Mouse (Mus musculus): ENCODE data around the gene Gm20388.

The Gm20388 gene

DNA sequence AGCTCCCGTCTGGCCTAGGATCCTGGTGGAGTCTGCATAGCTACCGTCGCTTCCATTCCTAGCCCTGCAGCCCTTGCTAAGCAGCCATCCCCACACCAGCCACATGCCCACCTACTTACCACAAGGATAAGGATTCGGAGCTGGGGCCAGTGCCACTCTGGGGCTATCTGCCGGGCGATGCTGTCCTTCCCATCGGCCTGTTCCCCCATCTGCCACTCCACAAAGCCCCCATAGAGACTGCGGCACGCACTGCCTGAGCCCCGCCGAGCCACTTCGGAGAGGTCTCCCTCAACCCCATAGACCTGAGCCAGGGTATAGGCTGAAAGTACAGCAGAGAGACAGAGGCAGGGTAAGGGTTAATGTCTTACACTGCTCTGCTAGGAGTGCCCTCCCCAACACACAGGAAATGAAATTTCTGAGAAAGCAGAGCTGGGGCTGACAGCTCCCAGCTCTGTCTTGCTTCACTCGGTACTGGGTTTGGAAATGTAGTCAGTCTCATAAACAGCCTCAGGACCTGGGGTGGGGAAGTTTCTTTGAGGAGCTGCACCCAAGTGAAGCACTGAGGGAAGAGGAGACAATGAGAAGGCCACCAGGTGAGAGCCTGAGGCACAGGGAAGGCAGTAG, 2527.2 kb downstream of the Gm20388 start:
- no peak for DNase-seq (ENCODE audit: low spot score)

DNA sequence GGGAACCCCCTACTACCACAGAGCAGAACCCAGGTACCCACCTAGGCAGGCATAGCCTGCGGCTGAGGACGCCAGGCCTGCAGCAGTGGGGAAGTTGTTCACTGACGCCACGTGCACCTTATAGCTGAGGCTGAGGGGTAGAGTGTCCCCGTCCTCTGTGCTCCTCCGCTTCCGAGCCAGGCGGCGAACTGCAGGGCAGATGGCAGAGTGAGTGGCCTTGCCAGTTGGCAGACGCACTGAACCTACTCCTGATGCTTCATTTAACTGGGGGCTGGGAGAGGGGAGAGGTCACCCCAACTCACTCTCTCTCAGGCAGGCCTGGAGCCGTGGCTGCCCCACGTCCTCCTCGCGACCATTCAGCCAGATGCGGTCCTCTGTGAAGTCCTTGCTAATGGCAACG, 2528.7 kb downstream of the Gm20388 start:
- no peak for DNase-seq (ENCODE audit: low spot score)

DNA sequence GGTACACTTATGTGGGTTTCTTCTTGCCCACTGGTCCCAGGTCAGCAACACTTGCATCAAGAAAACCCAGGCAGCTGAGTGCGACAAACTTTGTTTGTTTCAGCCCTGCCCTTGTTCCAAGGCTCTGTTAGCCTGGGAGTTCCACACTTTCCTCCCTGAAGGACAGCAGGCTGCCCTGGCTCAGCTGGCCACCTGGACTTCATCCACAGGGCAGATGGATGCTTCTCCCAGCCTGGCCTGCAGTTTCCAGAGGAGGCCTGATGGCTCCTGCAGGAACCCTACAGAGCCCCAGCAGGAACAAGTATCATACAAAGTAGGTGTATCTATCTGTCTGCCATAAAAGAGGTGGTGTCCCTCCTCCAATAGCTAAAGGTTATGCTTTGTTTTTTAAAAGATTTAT, 2530.7 kb downstream of the Gm20388 start:
- DNase-seq (ENCODE audit: low spot score): no peak

DNA sequence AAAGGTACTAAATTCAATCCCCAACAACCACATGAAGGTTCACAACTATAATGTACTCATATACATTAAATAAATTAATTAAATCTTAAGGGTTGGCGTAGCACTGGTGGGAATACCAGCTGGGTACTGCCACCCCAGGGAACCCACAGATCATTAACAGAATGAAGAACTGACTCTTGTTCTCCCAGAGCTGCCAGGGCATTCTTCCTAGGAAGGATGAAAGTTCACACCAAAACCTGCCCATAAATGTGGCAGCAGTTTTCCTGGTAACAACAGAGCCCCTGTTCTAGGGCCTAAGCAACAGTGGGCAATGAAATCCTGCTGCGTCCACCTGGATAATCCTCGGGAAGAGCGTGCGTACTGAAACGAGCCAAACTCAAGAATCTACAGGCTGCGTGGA, 2531.7 kb downstream of the Gm20388 start:
- no peak for DNase-seq (ENCODE audit: low spot score)

DNA sequence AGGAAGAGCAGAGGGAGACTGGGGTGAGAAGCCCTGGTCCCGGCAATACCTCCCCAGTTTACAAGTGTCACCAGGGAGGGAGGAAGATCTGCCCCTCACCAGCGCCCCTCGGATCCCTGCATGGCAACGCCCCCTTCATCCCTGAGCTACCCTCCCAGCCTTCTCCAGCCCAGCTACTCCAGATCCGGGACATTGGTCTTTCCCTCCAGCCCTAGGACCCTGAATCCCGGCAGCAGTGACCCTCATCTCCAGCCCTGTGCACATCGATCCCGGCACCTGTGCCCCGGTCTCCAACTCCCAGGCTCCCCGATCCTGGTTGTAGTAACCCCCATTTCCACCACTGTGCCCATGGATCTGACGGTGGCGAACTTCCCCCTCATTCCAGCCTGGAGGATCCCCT, 2532.1 kb downstream of the Gm20388 start:
- peak; percentile 59 for DNase-seq (ENCODE audit: low spot score)

DNA sequence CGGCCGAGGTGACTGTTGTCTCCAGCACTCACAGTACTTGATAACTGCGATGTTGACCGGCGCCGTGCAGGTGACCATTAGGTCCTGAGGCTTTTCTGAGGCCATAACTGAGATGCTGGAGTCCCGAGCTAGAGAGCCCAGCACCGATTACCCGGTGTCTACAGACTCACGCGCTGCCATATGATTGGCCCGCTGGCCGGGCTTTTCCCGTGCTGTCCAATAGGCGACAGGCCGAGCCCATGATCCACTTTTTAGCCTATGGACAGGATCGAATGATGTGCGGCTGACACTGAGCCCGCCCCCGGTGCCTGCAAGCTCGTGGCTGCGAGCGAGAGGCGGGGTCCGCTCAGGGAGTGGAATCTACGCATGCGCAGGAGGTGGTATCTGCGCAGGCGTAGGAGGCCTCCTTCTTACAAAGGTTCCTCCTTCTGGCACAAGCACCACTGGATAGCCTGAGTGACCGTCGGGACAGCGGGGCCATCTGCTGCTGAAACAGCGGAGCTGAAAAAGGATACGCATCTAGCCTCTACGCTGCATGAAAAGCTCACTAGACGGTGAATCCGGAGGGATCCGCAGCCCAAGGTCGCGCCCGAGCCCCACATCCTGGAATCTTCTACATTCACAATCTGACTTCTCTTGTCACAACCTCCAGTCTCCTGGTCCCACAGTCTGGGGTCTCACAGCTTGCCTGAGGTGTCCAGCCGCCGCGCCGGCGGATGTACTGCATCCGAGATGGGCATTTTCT, 2532.8 kb downstream of the Gm20388 start, which contains the start of gene Mvd:
TSS of gene Mvd (minus strand) at position 161 of the 745 bp plus-strand sequence.
- peak; percentile 100 for DNase-seq (ENCODE audit: low spot score)

DNA sequence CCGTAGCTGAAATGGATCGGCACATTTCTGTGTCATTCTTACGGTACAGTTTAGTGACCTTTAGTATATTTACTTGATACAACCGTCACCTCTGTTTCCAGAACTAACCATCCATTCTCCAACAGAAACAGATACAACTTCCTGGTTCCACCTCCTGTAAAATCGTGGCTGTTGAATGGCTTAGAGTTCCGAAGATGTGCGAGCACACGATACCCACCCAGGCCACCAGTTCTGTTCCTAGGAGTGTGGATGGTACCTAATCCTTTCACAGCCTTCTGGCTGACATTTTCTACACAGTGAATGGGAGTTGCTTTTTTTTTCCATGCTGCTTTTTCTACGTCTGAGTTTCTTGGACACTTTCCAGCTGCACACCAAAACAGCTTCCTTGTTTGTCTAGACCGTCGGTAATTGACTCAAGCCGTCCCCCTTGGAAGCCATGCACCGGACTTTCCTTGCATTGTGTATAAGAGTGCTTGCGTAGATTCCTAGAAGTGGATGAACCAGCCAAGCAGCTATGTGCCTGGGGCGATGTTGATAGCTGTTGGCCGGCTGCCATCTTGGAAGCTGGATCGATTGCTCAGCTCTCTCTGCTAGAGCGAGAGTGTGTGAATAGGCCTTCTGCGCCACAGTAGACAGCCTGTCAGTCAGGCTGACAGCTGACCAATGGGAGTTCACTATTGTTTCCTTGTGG, 2533.6 kb downstream of the Gm20388 start:
- DNase-seq (ENCODE audit: low spot score): peak; percentile 68

DNA sequence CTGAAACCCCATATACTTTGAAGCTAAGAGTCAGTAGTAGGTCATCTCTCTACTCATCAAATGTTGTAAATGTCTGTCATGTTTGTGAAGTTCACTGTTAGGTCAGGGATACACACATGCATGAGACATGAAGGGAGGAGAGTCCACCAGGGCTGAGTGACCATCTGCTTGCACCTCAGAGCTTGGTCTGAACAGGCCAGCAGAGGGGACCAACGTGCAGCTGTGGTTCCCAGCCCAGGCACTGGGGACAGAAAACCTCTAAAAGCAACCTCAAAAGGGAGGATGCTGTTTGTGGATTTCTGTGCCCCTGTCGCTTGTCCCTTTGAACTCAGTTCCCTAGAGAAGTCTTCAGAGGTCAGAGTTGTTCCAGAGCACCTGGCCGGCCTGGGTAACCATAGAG, 2534.6 kb downstream of the Gm20388 start:
- DNase-seq (ENCODE audit: low spot score): no peak

DNA sequence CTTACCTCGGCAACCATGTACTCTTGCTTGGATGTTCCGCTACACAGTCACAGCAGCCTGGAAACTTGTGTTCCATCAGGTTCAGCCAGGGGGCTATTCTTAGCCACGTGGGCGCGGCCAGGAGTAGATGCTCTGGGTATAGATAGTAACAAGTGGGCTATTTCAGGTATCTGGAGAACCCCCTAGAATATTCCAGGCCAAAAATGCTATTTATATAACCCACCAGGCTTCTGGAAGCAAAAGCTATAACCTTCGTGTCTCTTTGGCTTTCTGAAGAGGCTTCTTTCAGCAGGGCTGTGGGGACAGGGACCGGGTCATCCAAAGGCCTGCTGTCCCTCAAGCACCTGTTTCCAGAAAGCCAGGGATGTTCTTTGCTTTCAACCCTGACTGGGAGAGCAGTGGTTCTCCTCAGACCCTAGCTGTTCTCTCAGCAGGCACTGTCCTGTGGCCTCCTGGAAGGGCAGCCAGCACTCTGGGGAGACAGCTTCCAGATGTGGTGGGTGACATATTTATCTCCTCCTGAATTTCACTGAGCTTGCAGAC, 2540.6 kb downstream of the Gm20388 start:
- DNase-seq (ENCODE audit: low spot score): no peak

DNA sequence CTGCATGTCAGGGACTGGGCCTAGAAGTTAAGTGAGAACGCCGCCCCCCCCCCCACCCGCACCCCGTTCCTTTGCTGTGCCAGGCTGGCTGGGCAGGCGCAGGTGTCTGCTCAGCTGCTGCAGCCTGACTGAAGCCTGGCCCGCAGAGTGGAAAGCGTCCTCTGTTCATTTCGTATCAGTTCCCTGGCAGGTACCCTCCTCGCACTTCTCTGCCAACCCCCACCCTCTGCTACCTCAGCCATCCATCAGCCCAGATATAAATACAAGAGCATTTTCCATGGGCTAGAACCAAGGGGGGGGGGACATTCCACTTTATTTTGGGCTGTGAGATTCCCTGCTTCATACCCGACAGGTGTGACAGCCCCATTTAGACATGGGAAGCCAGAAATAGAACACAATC, 2541.5 kb downstream of the Gm20388 start:
- DNase-seq (ENCODE audit: low spot score): no peak

DNA sequence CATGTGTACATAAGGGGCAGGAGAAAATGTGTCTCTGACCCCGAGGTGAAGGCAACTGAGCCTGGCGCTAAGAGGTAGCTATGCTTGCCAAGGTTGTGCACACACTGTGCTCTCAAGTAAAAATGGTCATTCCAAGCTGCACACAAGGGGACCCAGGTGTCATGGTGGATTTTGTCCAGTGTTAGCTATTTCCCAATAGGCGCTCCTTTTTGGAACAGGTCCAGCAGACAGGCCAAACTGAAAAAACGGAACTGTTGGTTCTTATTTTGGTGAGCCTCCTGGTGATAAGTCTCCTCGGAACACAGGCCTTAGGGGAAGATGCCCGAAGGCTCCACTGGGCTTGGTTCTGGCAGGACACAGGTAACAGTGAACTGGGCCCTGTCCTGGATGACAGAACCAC, 2543.8 kb downstream of the Gm20388 start:
- DNase-seq (ENCODE audit: low spot score): no peak

DNA sequence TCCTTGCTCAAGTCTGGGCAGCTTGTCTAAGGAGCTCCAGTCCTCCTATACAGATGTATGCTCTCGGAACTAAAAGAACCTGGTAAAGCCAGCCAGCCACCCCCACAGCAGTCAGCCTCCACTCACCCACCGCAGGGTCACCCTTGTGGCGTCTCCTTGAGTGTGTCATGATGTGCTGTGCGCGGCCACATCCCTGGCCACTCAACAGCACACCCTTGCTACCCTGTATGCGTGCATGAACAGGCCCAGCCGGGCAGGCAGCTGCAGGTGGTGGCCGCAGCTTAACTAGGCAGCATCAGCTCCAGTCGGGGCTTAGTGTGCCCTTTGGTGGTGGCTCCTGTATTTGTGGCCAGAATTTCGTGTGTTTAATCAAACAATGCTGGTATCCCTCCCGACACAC, 2546.5 kb downstream of the Gm20388 start:
- no peak for DNase-seq (ENCODE audit: low spot score)

DNA sequence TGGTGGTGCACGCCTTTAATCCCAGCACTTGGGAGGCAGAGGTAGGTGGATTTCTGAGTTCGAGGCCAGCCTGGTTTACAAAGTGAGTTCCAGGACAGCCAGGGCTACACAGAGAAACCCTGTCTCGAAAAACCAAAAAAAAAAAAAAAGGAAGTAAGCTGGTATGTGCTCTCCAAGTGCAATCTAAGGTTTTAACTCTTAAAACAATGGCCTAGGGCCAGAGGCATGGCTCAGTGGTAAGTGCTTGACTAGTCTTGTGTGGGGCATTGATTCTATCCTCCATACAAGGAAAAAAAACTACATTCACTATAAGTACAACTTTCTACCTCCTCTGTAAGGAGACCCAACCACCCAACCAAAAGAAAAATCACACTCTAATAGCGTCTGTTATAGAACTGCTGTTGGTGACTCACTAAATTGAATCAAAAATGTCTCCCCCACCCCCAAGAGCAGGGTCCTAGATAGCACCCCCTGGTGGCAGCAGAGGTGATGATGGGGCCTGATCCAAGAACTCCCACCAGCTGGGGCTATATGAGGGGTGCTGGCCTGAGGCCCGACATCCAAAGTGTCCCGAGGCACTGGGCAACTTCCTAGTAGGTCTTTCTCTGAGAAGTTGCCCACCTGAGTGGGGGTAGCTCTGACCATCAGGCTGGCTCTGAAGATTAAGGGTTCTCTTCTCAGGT, 2548.7 kb downstream of the Gm20388 start:
- DNase-seq (ENCODE audit: low spot score): no peak

DNA sequence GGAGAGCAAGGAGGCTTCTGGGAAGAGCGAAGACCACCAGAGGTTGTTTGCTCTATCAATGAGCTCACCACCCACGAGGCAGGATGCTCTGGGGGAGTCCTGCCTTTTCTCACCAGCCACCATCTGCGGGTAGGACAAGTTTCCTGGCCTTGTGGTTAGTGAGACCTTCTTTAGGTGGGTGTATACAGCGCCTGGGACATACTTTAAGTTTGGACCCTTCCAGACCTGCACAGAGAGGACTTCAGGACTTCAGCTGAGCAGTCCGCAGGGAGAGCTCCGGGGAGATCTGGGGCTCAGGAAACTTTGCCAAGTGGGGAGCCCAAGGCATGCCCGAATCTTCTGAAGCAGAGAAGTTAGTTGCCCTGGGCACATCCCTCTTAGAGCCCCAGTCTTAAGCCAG, 2549.3 kb downstream of the Gm20388 start:
- no peak for DNase-seq (ENCODE audit: low spot score)

DNA sequence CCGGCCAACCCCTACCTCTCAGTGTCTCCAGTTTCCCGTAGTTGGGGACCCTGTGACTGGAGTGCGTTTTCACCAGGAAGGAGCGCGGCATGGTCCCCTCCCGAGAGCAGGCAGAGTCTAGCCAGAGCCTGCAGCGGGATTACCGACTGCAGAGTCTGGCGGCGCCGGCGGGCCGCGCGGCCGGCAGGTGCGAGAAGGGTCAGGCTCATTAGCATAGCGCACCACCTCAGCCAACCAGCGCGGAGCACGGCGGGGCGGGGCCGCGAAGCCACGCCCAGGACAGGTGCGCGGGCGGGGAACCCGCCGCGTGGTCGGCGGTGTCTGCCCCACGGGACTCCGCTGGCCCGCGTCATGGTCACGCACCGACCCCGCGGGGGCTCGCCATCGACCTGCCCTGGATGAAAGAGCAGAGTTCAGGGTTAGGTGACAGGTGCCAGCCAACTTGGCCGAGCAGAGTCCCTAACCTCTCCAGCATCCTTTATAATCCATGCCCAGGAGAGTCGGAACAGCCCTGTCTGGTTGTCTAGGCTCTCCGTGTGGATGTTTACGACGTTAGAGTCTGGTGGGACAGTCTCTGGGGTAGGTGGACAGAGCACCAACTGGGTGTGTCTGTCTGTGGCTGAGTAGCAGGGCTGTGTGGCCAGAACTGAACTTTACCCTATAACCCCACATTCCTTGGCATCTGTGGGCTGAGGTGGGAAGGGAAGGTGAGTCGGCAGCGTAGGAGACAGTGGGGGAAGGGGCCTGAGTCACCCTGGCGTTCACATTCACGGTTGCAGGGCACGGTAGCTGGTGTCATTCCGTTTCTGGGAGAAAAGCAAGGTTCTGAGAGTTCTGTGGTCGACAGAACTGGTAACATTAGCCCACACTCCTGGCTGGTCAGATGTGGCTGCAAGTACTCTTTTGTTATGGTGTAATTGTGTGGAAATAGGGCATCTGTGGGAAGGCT, 2550.2 kb downstream of the Gm20388 start, which contains the start of gene Snai3:
TSS of gene Snai3 (minus strand) at position 210 of the 949 bp plus-strand sequence.
- DNase-seq (ENCODE audit: low spot score): peak; percentile 52

DNA sequence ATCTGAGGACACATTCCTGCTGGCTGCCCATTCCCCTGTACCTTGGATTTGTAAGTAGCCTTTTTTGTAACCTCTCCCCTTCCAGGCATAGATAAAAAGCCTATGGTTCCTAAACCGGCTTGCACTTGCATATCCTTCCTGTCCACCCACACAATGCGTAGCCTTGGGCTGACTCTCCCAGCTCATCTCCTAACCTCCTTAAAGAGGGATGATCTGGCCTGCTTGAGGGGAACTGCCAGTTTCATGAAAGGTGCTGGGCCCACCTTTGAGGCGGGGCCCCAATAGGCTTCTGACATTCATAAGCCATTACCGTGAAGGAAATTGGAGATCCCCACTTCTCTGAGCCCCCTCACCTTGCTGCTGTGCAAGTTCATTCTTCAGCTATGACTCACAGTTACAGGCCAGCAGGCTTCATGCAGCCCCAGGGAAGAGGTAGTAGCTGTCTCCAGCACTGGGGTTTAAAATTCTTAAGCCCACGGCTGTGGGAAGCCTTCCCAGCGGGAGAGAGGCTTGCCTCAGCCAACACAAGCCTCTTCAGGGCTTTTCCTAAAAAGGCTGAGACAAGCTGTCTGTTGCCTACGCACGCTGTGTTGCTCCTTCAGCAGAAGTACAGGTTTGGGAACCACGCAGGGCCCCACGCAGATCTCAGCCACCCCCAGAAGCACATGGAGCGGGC, 2551.0 kb downstream of the Gm20388 start:
- DNase-seq (ENCODE audit: low spot score): no peak

DNA sequence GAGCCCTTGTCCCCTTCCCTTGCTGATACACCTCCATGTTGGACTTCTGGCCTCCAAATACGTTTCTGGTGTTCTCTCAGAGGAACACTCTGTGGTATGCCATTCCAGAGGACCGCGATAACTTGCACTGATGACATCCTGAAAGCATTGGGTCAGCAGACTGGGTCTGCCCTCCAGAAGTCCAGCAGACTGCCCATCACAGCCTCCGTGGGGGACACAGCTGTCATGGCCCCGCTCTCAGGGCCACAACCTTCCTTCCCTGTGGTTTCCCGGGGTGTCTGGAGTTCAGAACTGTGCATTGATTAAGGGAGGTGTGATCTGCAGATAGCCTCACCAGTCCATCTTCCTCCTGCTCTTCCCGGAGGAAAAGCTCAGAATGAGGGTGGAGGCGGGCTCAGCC, 2551.9 kb downstream of the Gm20388 start:
- no peak for DNase-seq (ENCODE audit: low spot score)

DNA sequence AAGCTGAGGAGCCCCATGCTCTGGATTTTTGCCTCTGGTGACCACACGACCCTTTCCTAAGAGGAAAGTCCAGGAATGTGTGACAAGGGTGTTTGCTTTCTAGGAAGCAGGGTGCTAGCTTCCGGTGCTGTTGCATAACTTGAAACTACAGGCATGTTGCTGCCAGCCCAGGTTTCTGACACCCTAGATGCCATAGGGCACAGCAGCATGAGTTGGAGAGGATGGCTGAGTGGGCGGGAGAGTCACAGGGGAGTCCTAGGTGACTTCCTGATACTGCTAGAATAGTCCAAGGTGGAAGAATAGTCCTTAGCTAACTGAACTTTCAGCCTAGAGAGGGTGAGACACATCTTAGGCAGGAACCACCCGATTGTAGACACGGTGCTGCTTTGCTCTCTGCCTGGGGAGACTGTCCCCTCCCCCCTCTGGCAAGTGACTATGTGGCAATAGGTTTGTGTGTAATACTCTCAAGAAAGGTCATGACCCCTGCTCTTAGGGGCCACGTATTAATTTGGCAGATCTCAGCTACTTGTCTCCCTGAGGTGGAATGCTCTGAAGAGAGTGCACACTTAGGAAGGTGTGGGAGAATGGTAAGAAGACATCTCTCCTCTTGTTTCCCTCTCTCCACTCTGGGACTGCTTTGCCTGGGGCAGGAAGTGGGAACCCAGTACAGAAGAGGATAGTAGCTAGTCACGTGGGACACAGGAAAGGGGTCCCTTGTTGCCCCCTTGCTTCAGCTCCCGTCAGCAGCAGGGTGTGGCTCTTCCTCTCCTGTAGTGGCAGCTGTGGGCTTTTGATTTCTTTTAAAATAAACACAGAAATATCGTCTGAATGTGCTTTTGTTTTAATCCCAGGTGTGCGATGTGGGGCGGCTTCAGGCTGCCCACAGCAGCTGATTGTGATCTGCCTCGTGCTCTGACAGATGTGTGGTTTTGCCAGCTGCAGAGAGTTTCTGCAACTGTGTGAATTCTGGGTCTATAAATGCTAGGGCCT, 2553.3 kb downstream of the Gm20388 start:
- no peak for DNase-seq (ENCODE audit: low spot score)

DNA sequence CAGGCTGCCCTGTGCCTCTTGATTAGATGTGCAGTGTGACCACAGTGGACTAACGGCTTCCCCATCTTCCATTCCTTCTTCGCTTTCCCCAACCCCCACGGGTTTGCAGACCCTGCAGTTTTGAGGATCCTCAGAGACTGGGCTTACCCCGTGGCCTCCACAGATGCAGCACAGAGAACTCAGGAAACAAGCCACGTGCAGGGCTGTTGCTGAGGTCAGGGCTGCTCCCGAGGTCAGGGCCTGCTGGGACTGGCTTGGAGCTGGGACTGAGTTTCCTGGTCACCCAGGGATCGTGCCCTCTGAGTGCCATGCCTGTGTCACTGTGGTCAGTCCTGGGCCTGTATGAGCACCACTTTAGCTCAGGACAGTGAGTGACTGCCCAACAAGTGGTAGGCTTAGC, 2554.3 kb downstream of the Gm20388 start:
- no peak for DNase-seq (ENCODE audit: low spot score)
